Mouse (Mus musculus): ENCODE measurements at regions not wholly inside any gene's neighbourhood (a gene's known extent, or its start where the extent isn't known, plus 50 kb on each side); places are given as distances from the start of the nearest gene placed in this dataset.

DNA sequence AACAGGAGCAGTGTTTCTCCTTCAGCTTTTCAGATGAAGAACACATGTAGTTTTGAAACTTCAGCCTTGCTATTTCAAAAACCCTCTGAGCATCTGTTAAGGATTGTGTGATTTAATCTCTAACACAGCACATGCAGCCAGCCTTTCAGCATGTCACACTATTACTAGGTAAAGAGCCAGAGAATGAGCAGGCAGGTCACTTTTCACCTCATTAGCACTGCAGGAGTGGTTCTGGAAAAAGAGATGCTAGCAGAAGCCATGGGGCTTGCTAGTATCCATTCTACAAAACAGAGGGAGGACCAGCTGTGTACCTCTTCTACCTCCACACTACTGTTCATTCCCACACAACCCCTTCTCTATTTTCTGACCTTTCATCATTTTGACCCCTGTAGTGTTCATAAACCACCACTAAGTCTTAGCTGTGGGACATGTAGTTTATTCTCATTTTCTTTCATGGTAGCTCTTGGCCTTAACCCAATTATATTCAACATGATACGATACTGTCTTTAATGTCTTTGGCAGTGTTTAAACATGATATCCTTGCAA lies 535.1 kb upstream of the Alcam start:
- no peak for DNase-seq

DNA sequence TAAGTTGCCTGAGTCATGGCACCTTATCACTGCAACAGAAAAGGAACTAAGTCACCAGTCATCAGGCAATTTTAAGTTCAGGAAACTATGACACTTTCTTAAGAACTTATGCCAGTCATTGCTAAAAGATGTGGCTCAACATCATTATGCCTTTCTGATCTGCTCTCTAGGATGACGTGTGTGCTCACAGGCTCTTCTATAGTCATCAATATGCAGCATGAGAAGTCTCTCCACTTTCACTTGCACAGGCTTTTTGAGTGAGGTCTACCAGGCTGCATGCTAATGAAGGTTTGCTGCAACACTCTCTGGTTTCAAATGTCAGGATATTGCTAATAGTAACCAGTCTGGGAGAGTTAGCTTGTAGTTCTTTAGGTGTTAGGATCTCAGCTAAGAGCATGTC lies 530.5 kb upstream of the Alcam start:
- no peak for DNase-seq

DNA sequence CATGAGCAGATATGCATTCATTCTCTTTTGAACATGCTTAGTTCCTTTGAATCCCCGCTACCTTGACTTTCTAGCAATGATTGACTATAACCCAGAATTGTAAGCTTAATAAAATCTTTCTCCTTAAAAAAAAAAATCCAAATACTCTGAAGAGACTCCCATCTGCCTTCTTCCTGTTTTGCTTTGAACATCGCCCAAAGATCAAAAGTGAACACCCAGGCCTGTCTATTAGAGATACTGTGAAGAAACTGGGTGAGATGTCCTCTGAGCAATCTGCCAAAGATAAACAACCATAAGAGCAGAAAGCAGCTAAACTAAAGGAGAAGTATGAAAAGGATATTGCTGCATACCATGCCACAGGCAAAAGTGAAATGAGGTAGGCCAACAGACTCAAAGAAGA lies 527.1 kb upstream of the Alcam start:
- DNase-seq, result no peak

DNA sequence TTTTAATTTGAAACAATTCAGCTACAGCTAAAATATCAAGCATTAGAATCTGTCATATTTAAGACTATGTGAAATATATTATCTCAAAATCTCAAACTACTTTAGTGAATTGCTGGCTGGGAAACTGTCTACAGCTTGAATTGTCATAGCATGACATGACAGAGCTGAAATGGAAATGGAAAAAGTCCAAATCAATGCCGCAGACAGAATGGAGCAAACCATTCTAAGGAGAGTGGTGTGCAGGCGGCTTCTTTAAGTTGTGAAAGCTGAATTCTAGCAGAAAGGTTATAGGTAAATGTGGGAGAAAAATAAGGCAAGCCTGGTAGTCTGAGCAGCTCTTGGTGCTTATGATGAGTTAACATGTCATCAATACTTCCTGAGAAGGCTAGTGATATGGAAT lies 518.9 kb upstream of the Alcam start:
- no peak for DNase-seq

DNA sequence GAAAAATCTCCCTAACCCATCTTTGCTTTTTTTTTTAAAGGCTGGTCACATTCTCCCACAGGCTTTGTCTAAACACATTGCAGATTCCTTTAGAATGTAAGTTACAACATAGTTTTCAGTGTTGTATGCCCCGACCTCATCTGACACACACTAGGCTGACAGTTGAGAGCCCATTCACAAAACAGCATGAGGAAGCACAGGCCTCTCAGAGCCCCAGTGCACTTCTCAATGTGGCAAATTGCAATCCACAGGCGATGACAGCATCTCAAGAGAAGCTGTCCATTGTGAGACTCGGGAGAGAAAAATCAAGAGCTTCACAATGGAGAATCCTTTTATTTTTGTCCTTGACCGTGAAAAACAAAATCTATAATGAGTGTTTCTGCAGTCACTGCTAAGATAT lies 493.8 kb upstream of the Alcam start:
- DNase-seq, result no peak

DNA sequence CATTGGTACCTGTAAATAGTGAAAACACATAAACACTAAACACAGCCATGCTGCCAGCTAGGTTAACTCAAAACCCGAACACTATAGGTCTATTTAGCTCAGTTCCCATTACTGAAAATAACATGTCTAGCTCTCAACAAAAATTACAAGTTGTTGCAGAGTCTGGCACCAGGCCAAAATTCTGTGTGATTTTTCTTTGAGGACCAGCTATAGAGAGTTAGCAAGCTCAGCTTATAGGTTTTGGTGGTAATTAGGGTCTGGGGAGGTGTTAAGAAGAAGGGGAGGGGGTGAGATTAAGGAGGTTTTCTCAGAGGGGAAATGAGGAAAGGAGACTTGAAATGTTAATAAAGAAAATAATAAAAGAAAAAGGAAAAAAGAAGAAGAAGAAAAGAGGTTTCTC lies 480.9 kb upstream of the Alcam start:
- no peak for DNase-seq

DNA sequence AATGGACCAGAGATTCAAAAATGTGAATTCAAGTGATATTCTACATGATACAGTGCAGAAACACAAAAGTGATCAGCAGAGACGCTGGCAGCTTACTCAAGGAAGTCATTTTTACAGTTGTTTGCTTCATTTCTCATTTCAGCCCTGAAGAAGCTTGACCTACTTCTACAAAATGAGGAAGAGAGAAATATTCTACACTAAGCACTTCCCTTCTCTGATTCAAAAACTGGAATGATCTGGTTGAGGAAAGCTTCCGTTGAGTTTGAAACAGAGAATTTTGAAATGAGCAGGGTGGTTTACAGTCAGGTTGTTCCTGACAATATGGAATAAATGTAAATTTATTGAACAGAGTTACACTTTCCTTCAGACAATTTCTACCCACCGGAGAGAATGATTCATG lies 478.1 kb upstream of the Alcam start:
- DNase-seq, result no peak

DNA sequence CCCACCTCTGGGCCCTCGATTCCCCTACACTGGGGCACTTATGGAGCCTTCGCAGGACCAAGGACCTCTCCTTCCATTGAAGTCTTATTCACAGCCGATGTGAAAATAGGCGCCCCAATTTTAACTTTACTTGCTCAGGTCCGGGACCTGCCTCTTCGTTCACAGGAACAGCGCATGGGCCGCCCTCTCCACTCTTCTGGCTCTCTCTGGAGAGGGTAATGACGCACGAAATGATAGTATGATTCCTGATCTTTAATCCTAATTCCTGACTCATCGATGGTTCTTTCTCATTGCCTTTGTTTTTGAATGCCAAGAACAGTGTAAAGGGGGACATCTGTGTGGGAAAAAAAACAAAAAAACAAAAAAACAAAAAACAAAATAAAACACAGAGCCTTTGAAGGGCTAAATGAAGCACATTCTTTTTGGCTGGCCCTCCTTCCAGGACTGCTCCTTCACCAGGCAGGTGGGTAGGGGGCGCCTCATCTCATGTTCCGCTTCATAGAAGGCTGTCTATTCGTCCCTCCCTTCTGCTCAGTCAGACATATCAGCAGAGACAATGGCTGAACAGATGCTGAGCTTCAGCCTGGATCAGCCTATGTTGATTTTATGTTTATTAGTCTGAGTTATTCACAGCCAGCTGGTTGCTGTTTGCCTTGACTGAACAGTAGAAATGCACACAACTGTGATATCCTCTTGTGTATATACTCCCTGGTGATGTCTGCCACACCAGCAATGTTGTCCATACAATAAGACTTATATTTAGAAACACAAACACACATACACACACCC lies 438.8 kb upstream of the Alcam start:
- DNase-seq, result no peak

DNA sequence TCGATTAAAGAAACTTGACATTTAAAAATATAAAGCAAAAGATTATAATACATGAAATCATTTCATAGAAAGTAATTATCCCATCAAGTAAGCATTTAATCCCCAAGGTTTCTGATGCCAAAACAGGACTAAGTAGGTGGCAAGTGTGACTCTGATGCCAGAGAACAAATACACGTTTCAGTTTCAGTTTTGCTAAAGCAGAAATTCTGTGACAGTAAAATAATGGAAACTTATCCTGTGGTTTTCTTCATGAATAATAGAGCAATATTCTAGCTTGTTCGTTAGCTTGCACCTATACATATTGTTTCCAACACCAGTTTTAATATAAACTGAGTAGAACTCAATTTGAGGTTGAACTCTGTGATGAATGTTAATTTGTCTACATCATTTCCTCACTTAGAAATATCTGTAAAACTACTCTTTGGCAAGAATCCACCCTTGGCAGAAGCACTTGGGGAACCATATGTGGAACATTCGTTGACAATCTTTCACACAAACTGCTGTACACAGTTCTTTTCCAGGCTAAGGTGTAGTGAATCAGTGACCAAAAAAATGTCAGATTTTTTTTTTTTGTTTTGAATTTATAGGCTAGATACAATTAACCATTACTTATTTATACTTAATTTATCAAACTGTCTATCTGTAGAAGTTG lies 425.7 kb upstream of the Alcam start:
- no peak for DNase-seq

DNA sequence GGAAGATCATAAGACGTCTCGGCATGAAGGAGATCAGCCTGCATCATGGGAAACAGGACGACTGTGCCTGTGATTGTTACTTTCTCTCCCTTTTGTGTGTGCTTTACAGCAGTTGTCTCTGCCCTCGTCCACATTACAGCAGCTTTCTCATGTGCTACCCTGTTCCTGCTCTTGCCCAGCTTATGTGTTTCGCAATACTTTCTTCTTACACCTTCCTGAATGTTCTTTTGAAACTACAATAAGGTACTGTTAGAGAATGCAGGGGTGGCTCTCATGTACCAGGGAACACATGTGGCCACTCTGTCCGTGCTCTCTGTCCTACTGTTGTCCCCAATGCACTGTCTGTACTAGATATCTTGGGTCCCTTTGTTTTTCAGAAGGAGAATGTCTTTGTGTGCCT lies 414.0 kb upstream of the Alcam start:
- DNase-seq, result no peak

DNA sequence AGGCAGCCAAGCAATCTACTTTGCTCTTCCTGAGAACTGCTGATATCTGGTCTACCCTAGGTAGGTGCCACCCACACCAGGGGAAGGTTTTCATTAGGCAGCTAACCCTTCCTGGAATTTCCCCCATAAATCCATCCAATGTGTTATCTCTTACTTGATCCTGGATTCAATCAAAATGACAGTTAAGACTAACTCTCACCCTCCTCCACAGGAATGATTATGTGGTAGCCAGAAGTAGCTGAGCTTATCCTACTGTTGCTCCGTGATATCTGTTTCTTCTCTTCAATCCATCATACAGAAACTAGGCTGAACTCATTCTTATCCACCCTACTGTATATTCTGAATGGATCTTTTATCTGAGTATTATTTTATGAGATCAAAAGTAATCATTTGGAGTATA lies 409.7 kb upstream of the Alcam start:
- no peak for DNase-seq

DNA sequence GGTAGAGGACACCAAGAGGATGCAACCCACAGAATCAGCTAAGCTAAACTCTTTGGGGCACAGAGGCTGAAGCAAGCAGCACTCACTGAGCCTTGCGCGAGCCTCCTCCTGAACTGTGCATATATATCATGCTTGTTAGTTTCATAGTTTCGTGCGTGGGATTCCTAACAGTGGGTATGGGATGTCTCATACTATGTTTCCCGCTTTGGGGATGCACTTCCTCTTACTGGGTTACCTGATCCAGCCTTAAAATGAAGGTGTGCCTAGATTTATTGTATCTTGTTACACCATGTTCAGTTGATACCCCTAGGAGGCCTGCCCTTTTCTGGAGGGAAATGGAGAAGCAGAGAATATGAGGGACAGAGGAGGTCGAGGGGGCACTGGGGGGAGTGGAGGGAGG lies 407.4 kb upstream of the Alcam start:
- DNase-seq, result no peak

DNA sequence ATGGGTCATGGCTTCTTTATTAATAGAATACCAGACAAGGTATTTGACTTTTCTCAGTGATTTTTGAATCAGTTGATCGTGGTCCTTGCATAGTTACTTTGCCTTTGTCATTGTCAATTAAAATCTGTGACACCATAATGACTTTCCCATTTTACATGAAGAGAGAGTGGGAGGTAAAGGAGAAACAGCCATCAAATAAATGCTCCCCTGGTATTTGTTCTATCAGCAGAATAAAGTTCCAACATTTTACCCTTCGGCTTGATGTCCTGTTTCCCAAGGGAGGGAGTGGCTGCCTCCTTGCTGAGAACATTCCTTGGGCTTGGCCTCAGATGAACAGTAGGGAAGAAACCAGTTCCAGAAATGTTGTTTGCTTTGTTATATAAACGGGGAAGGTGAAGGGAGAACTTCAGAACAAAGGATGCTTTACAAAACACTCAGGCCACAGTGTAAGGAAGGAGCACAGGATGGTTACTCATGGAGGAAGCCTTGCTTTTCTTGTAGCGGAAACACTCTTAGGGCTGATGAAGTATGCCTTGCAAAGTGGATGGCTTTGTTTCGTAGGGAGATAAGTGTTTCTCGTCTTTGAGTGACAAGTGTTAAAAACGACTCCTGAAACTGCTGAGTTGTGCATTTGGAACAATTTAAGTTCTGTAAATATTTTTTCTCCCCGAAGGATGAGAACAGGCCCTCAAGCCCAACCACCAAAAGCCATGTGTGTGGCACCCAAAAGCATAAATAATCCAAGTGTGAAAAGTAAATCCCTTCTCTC lies 404.8 kb upstream of the Alcam start:
- no peak for DNase-seq

DNA sequence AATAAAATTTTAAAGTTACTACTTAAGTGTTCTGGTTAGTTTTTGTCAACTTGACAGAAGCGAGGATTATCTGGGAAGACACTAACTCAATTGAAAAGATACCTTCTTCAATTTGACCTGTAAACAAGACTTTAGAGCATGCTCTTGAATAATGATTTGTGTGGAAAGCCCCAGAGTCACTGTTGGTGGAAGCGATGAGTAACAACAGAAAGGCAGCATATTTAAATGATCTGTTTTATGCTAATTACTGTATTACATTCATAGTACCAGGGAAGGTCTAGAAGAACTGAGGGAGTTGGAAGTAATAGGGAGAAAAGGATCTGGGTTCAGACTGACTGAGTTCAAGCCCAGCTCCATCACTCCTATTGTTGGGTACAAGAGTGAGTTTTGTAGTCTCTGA lies 397.3 kb upstream of the Alcam start:
- DNase-seq, result no peak

DNA sequence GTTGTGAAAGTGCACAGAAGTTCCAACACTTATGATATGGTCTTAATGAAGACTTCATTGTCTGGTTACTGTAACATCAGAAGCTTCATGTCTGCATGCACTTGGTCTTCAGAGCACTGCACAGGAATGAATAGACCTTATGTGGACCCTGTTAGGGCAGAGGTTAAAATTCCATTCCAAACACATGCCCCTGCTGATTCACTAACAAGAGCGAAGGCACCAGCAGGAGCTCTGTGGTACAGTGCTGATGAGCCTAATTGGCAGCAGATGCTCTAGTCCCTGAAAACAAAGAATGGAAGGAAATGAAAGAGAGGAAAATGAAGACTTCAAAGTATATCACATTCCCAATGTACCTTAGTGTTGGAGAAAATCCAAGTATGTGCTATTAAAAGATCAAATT lies 365.1 kb upstream of the Alcam start:
- DNase-seq, result no peak

DNA sequence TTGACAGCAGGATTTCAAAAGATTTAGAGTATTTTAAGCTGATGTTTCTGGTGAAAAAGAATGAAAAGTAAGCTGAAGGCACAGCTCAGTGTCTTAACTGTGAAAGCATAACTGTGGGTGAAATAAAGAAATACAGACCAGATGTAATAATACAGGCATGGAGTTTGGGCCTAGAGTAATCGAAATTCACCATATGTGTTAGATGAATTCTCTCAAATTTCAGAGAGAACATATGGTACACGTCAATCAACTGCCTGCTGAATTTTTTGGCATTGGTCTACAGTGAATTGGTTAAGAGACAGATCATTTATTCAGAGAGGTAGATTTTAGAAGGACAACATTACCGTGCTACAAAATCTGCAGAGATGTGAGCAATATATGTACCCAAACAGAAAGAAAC lies 357.3 kb upstream of the Alcam start:
- no peak for DNase-seq

DNA sequence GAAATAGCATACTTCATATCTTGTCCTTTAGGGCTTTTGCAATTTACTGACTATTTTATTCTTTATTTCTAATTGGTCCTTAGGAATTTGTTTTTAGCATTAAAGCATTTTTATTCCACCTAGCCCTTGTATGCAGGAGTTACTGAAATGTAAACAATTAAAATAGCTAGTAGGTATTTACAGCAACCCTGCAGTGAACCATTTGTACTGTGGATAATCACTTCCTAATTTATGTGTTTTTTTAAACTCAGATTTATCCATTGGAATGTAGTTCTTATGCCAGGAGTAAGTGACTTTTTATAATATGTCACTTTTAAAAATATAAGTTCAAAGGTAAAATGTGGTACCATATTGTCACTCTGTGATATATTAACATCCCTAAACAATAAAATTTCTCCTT lies 350.5 kb upstream of the Alcam start:
- no peak for DNase-seq

DNA sequence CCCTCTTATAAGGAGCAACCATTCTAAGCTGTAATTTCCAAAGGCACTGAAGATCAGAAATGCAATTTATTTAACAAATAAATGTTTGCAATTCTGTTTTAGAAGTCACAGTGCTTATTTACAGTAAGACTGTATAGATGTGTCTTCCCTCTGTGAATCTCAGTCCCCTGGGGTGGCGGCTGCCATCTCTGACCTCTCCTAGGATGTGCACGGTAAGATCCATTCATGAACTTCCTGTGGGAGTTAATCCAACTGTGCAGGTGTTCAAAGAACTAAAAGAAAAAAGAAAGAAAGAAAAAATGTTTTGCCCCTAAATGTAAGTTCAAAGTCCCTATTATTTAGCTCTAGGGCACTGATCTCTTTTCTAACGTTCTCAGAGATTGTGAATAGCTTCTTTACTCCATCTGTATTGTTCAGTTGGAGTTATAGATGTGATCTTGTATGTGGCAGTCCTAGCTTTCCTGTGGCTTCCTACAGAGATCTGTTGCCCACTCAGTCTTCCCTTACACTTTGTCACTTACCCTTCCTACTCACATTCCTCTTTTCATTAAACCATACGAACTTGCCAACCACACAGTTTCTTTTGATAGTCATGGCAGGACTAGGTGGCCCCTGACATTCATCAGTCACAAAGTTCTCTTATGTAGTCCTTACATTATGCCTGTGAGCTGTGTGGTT lies 346.0 kb upstream of the Alcam start:
- no peak for DNase-seq

DNA sequence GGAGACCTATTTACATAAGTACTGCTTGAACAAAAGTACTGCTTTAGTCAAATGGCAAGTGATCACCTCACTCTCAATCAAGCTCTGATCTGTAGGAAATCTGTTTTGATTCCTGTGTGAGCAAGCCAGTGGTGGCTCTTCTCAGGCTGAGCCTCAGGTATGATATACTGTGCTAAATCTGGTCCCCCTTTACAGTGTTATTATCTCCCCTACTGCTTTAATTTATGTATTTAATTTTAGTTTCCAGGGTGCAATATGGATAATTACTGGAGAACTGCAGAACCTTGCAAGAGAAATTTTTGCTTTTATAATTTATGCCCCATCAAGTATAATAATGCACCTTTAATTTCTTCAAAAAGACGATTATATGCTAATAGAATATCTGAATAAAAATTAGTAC lies 341.3 kb upstream of the Alcam start:
- DNase-seq, result no peak

DNA sequence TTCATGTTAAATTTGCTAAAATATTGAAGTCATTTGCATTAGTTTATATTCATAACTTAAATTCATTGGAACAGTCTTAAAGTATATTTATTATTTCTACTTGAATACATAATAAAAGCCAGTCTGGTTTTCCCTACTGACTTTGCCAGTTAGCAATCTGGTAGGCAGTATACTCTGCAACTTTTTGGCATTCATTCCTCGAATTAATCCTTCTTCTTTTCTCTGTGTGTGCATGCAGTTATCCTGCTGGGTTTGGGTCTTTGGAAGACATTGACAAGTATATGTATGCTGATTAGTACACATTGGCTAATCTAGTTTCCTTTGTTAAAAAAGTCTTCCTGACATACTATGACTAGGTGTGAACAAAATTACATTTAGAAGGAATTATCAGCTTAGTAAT lies 336.1 kb upstream of the Alcam start:
- no peak for DNase-seq

DNA sequence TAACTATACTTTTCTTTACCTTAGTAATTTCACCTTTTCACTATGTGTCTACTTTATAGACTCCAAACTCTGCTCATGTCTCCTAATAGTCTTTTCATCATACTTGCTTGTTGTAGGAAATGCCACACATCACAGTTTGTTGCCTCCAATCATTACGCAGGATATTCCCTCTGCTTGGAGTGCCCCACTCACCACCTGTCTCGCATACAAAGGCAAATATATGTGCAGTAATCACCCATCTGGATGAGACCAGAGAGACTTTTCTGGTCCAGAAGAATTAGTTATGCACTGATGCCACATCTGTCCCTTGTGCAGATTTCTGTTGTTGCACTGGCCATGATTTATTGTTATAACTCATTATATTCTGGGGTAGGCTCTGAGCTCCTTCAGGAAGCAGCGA lies 293.9 kb upstream of the Alcam start:
- DNase-seq, result no peak

DNA sequence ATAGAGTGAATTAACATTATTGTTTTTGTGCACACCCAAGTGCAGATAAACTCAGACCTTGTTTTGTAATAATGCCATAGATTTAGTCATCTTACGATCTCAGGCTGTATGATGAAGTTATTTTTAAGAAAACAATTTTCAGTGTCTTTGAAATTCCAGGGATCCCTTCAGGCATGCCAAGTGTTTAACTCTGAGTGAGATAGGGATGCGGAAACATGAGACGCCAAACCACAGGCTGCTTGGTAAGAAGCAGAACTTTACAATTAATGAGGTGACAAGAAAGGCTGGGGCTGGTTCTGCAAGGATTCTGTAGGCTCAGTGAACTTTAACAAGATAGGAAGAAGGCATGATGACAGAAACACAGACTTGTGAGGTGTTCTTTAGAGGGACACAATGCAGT lies 292.3 kb upstream of the Alcam start:
- DNase-seq, result no peak

DNA sequence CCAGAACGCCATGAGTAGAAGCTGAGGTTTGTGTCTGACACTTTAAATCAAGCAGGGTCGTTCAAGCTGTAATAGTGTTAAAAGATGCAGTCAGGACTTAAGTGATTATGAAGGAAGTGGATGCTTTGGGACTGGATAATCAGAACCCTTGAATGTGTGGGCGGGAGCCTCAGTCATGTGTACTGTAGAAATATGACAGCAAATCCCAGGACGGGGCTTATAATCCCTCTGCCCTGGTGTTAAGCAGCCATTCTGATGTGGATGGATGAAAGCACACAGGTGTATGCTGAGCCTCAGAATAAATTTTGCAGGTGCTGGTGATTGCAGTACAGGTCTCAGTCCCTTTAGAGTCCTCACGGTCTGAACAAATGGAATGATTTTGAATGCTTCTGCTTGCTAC lies 290.8 kb upstream of the Alcam start:
- no peak for DNase-seq
